Mouse (Mus musculus) C2C12 (cell line): ENCODE measurements around the gene Fbxl20. TPM values are rescaled to one million over a fixed set of nuclear protein-coding genes. Genes with fewer than 3 reads are reported as not detected.

Experiments
- H3K27me3 ChIP-seq: one replicate; pipeline ENCODE4 v1.6.1; 2011; ENCODE audit not compliant: control insufficient read depth, insufficient read depth, insufficient read length
- H3K36me3 ChIP-seq: one replicate; pipeline ENCODE4 v1.6.1; 2011; ENCODE audit not compliant: control insufficient read depth, insufficient read depth
- H3K4me3 ChIP-seq: one replicate; pipeline ENCODE4 v1.5.1; 2011; ENCODE audit warnings: mild to moderate bottlenecking, control low read depth; ENCODE audit not compliant: poor library complexity, insufficient read depth, severe bottlenecking
- H3K79me2 ChIP-seq: one replicate; pipeline ENCODE4 v1.6.1; 2011; ENCODE audit not compliant: control insufficient read depth, insufficient read depth
- H3K79me3 ChIP-seq: one replicate; pipeline ENCODE4 v1.6.1; 2011; ENCODE audit warnings: low read depth, control low read depth
- H3ac ChIP-seq: one replicate; pipeline ENCODE3; 2011; ENCODE audit warnings: low read depth; ENCODE audit not compliant: control insufficient read depth, insufficient read length
- CEBPB ChIP-seq: IDR thresholded peaks from one replicate; pipeline ENCODE4 v1.6.1; 2011; ENCODE audit warnings: low read depth, mild to moderate bottlenecking, control low read depth, moderate library complexity
- CTCF ChIP-seq: IDR thresholded peaks from one replicate; pipeline ENCODE4 v1.5.1; 2011; ENCODE audit not compliant: control insufficient read depth, insufficient read depth, insufficient read length
- FOSL1 ChIP-seq: IDR thresholded peaks from one replicate; pipeline ENCODE4 v1.8.0; 2011; ENCODE audit warnings: mild to moderate bottlenecking, low read length; ENCODE audit not compliant: poor library complexity, insufficient read depth, severe bottlenecking
- MAX ChIP-seq: IDR thresholded peaks from one replicate; pipeline ENCODE4 v1.6.1; 2011; ENCODE audit warnings: mild to moderate bottlenecking, control low read depth
- MYOD1 ChIP-seq: IDR thresholded peaks from one replicate; pipeline ENCODE4 v1.6.1; 2011; ENCODE audit warnings: low read depth; ENCODE audit not compliant: control insufficient read depth, insufficient read length
- MYOG ChIP-seq: IDR thresholded peaks from one replicate; pipeline ENCODE4 v1.6.1; 2011; ENCODE audit not compliant: control insufficient read depth, insufficient read length; ENCODE audit errors: extremely low read depth
- USF1 ChIP-seq: IDR thresholded peaks from one replicate; pipeline ENCODE4 v1.6.1; 2011; ENCODE audit warnings: low read depth, mild to moderate bottlenecking, control low read depth, moderate library complexity
- polyA plus RNA-seq: library from polyadenylated mRNA; unstranded; fragments of >200 nt; fragmentation: generic; extraction: Trizol; gene quantifications from one replicate; pipeline ENCODE4 v1.2.1, GENCODE M21; 2012; ENCODE audit warnings: missing spikeins

Fbxl20 gene
- polyA plus RNA-seq, 1 experiment = 2.0 TPM

GRCm38 (mm10) chr11:98050940-98051339 is 99.3 kb downstream of the Fbxl20 start:
- peaks cover 72% of the 10 kb centered on the region for H3K79me2 ChIP-seq
- no peaks in the 10 kb centered on the region for H3K27me3 ChIP-seq
- no peak overlapping the region for H3K4me3 ChIP-seq
- H3K36me3 ChIP-seq = peaks cover 30% of the 10 kb centered on the region
- peaks cover 58% of the 10 kb centered on the region for H3K79me3 ChIP-seq
- TF ChIP-seq MYOG (no peak), USF1 (no peak), MAX (no peak), CEBPB (no peak), FOSL1 (no peak), CTCF (no peak), MYOD1 (no peak)
- H3ac ChIP-seq = peak overlapping the region; percentile 4

GRCm38 (mm10) chr11:98050520-98050815 is 99.7 kb downstream of the Fbxl20 start:
- Histone ChIP-seq H3K79me3 (peaks cover 63% of the 10 kb centered on the region), H3K27me3 (no peaks in the 10 kb centered on the region), H3K4me3 (no peak overlapping the region)

GRCm38 (mm10) chr11:98049672-98050519 is 100.3 kb downstream of the Fbxl20 start:
- Histone ChIP-seq H3K36me3 (peaks cover 35% of the 10 kb centered on the region), H3ac (no peak overlapping the region), H3K79me3 (peaks cover 68% of the 10 kb centered on the region), H3K27me3 (no peaks in the 10 kb centered on the region), H3K79me2 (peaks cover 82% of the 10 kb centered on the region), H3K4me3 (no peak overlapping the region)
- TF ChIP-seq MAX (peak; percentile 46), FOSL1 (peak; percentile 13), MYOG (no peak), MYOD1 (peak; percentile 81), CEBPB (peak; percentile 71)

More at GRCm38 (mm10) chr11:98050520-98050815, 99.7 kb downstream of the Fbxl20 start:
- peaks cover 77% of the 10 kb centered on the region for H3K79me2 ChIP-seq
- peak overlapping the region; percentile 4 for H3ac ChIP-seq
- peaks cover 30% of the 10 kb centered on the region for H3K36me3 ChIP-seq
- TF ChIP-seq MAX = no peak
- TF ChIP-seq USF1 = no peak
- no peak for TF ChIP-seq CEBPB
- TF ChIP-seq MYOG = no peak
- no peak for TF ChIP-seq CTCF
- no peak for TF ChIP-seq MYOD1
- TF ChIP-seq FOSL1 = no peak

GRCm38 (mm10) chr11:98047745-98048144 is 102.5 kb downstream of the Fbxl20 start:
- H3K4me3 ChIP-seq = no peak overlapping the region
- H3K79me3 ChIP-seq = peaks cover 75% of the 10 kb centered on the region
- no peaks in the 10 kb centered on the region for H3K27me3 ChIP-seq
- H3K36me3 ChIP-seq = peaks cover 42% of the 10 kb centered on the region
- peaks cover 100% of the 10 kb centered on the region for H3K79me2 ChIP-seq
- no peak overlapping the region for H3ac ChIP-seq
- TF ChIP-seq CEBPB = no peak
- TF ChIP-seq USF1 = no peak
- no peak for TF ChIP-seq CTCF
- TF ChIP-seq MYOD1 = no peak
- TF ChIP-seq MAX = no peak
- TF ChIP-seq MYOG = no peak
- TF ChIP-seq FOSL1 = no peak

DNA sequence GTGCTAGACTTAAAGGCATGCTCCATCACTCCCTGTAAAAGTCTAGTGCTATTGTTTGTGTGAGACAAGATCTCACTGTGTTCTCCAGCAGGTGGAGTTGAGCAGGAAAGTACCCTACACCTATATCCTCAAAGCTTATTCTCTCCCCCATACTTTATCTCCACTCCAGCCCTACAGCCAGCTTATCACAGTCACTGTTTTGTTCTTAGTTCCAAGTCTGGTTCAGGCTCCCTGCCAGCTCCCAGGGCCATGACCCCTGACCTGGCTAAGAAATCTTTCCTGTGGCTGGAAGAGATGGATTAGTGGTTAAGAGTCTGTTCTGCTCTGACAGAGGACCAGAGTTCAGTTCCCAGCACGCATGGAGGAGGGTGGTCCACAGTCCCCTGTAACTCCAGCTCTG is 103.7 kb downstream of the Fbxl20 start:
- Histone ChIP-seq H3K79me2 (peaks cover 98% of the 10 kb centered on the region), H3K27me3 (no peaks in the 10 kb centered on the region), H3K36me3 (peaks cover 55% of the 10 kb centered on the region), H3K79me3 (peaks cover 67% of the 10 kb centered on the region), H3K4me3 (no peak overlapping the region), H3ac (no peak overlapping the region)
- TF ChIP-seq USF1 = no peak
- TF ChIP-seq MYOG = no peak
- TF ChIP-seq MAX = no peak

GRCm38 (mm10) chr11:98045596-98045995 is 104.6 kb downstream of the Fbxl20 start:
- peaks cover 89% of the 10 kb centered on the region for H3K79me2 ChIP-seq
- H3K79me3 ChIP-seq = peaks cover 60% of the 10 kb centered on the region
- H3K36me3 ChIP-seq = peaks cover 63% of the 10 kb centered on the region
- no peak overlapping the region for H3K4me3 ChIP-seq
- no peak for TF ChIP-seq FOSL1
- no peak for TF ChIP-seq CEBPB
- TF ChIP-seq USF1 = no peak
- no peak for TF ChIP-seq MYOD1
- TF ChIP-seq MYOG = no peak
- no peak for TF ChIP-seq MAX
- TF ChIP-seq CTCF = no peak
- H3ac ChIP-seq = no peak overlapping the region
- H3K27me3 ChIP-seq = no peaks in the 10 kb centered on the region
